Mouse (Mus musculus): ENCODE measurements around the gene Fbxl17. TPM values are rescaled to one million over a fixed set of nuclear protein-coding genes. Genes with fewer than 3 reads are reported as not detected.
A peak's percentile ranks its signal among the peaks of the same experiment; 100 is the strongest.

Fbxl17 gene
- polyA plus RNA-seq, 1 experiment from 2014 or later: 3.1 TPM

- Histone ChIP-seq H3K9me3 (replicated peaks) (peaks cover 7% of the 10 kb centered on the region; the same call in 1 of the 2 replicates), H3K27ac (peak overlapping the region; percentile 65), H3K4me2 (no peak overlapping the region), H3K27me3 (replicated peaks) (no peaks in the 10 kb centered on the region), H3K4me1 (peaks cover 78% of the 10 kb centered on the region), H3K36me3 (peaks cover 6% of the 10 kb centered on the region; the same call in 1 of the 2 replicates), H3K4me3 (no peak overlapping the region), H3K9ac (no peak overlapping the region)
- WGBS (ENCODE audit: insufficient replicate concordance): 78% methylated on average over 12 of the region's 12 CpGs
- no peak for ATAC-seq
Measured at GRCm38 (mm10) chr17:63315646-63316480, 184.0 kb downstream of the Fbxl17 start.

DNA sequence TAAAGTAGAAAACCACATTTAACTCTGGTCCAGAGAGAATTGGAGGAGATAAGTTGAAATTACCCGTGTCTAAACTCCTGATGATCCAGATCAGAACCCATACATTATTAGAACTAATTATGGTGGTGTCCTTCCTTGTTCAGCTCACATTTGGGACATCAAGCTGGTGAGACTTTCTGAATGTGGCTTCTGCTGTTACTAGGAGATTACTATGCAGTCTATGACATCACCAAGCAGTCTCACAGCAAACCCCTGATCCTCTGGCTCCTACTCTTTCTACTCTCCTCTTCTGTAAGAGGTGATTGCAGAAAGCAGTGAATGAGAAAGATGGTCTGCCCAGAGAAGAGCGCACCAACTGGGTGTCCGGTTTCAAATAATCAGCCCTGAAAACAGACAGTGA, 187.0 kb downstream of the Fbxl17 start:
- Histone ChIP-seq H3K9ac (peak overlapping the region; percentile 64), H3K4me2 (peak overlapping the region; percentile 52), H3K36me3 (peaks cover 6% of the 10 kb centered on the region; the same call in 1 of the 2 replicates), H3K4me3 (peak overlapping the region; percentile 4; the same call in 1 of the 2 replicates), H3K4me1 (peaks cover 57% of the 10 kb centered on the region), H3K9me3 (replicated peaks) (peaks cover 7% of the 10 kb centered on the region; the same call in 1 of the 2 replicates), H3K27ac (peak overlapping the region; percentile 92), H3K27me3 (replicated peaks) (no peaks in the 10 kb centered on the region)
- ATAC-seq: peak; percentile 63
- WGBS (ENCODE audit: insufficient replicate concordance): 62% methylated on average over 3 of the region's 3 CpGs

DNA sequence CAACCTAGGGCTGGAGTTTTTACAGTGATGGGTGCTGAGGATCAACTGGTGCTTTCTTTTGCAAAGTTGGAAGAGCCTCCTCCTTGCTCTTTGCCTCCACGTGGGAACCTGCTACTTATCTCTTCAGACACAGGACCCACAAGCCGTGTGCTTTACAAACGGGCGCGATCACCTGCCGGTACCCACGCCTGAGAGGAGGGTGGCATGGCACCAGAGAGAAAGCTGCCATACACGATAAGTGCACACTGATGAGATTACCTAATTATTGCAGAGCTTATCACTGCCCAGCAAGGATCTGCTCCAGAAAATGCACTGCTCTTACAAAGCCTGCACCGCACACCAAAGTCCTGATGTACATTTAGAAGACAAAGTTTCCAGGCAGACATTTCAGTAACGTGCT, 187.5 kb downstream of the Fbxl17 start:
- peak overlapping the region; percentile 4; the same call in 1 of the 2 replicates for H3K4me3 ChIP-seq
- peak; percentile 99 for ATAC-seq
- peaks cover 56% of the 10 kb centered on the region for H3K4me1 ChIP-seq
- H3K27me3 ChIP-seq (replicated peaks): no peaks in the 10 kb centered on the region
- H3K4me2 ChIP-seq: peak overlapping the region; percentile 52
- H3K36me3 ChIP-seq: peaks cover 6% of the 10 kb centered on the region; the same call in 1 of the 2 replicates
- WGBS (ENCODE audit: insufficient replicate concordance): 40% methylated on average over 10 of the region's 10 CpGs
- peaks cover 7% of the 10 kb centered on the region; the same call in 1 of the 2 replicates for H3K9me3 ChIP-seq (replicated peaks)
- peak overlapping the region; percentile 64 for H3K9ac ChIP-seq
- peak overlapping the region; percentile 92 for H3K27ac ChIP-seq

GRCm38 (mm10) chr17:63311613-63312012, 188.2 kb downstream of the Fbxl17 start:
- WGBS (ENCODE audit: insufficient replicate concordance): 54% methylated on average over 3 of the region's 3 CpGs
- H3K4me1 ChIP-seq: peaks cover 50% of the 10 kb centered on the region
- H3K27me3 ChIP-seq (replicated peaks): no peaks in the 10 kb centered on the region
- peak overlapping the region; percentile 92 for H3K27ac ChIP-seq
- peaks cover 7% of the 10 kb centered on the region; the same call in 1 of the 2 replicates for H3K9me3 ChIP-seq (replicated peaks)
- peak overlapping the region; percentile 46 for H3K9ac ChIP-seq
- H3K4me2 ChIP-seq: peak overlapping the region; percentile 52
- H3K4me3 ChIP-seq: no peak overlapping the region
- ATAC-seq: 0 out of 2 replicates have a peak, but pooled peaks have one; percentile 13
- H3K36me3 ChIP-seq: peaks cover 6% of the 10 kb centered on the region; the same call in 1 of the 2 replicates

GRCm38 (mm10) chr17:63310021-63310420, 189.8 kb downstream of the Fbxl17 start:
- H3K9ac ChIP-seq: no peak overlapping the region
- H3K27me3 ChIP-seq (replicated peaks): no peaks in the 10 kb centered on the region
- WGBS (ENCODE audit: insufficient replicate concordance): 69% methylated on average over 3 of the region's 3 CpGs
- H3K36me3 ChIP-seq: peaks cover 6% of the 10 kb centered on the region; the same call in 1 of the 2 replicates
- H3K4me3 ChIP-seq: no peak overlapping the region
- H3K27ac ChIP-seq: peak overlapping the region; percentile 64; the same call in 1 of the 2 replicates
- H3K4me1 ChIP-seq: peaks cover 44% of the 10 kb centered on the region
- H3K9me3 ChIP-seq (replicated peaks): peaks cover 7% of the 10 kb centered on the region; the same call in 1 of the 2 replicates
- ATAC-seq: no peak
- no peak overlapping the region for H3K4me2 ChIP-seq

DNA sequence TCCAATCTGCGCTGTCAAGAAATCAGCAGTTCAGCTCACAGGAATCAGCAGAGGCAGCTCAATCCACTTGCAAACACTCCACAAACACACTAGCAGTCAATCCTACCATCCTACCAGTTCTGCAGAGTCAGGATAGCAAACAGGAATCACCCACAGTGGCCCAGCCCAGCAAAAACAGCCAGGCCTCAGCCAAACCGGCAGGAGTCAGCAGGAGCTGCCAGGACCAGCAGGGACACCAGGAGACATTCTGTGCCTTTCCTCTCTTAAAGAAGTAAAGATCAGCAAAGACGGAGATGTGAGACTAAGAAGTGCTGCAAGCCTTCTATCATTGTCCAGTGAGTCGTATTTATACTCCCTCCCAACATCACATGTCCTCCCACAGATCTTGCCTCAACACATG, 196.0 kb downstream of the Fbxl17 start:
- H3K4me2 ChIP-seq: no peak overlapping the region
- no peaks in the 10 kb centered on the region for H3K36me3 ChIP-seq
- H3K4me1 ChIP-seq: 0 out of 2 replicates have a peak, but pooled peaks cover 9% of the 10 kb centered on the region
- H3K4me3 ChIP-seq: no peak overlapping the region
- H3K9ac ChIP-seq: no peak overlapping the region
- ATAC-seq: no peak
- 68% methylated on average over 4 of the region's 4 CpGs for WGBS (ENCODE audit: insufficient replicate concordance)
- H3K27me3 ChIP-seq (replicated peaks): no peaks in the 10 kb centered on the region
- no peaks in the 10 kb centered on the region for H3K9me3 ChIP-seq (replicated peaks)
- H3K27ac ChIP-seq: peak overlapping the region; percentile 22; the same call in 1 of the 2 replicates

- H3K9ac ChIP-seq: no peak overlapping the region
Measured at GRCm38 (mm10) chr17:63301822-63302393, 197.9 kb downstream of the Fbxl17 start.

GRCm38 (mm10) chr17:63295471-63295870, 204.3 kb downstream of the Fbxl17 start:
- no peaks in the 10 kb centered on the region for H3K27me3 ChIP-seq (replicated peaks)
- H3K36me3 ChIP-seq: no peaks in the 10 kb centered on the region
- H3K4me2 ChIP-seq: no peak overlapping the region
- no peak overlapping the region for H3K27ac ChIP-seq
- no peak overlapping the region for H3K9ac ChIP-seq
- H3K4me3 ChIP-seq: no peak overlapping the region
- no peaks in the 10 kb centered on the region for H3K4me1 ChIP-seq
- H3K9me3 ChIP-seq (replicated peaks): no peaks in the 10 kb centered on the region
- WGBS (ENCODE audit: insufficient replicate concordance): 62% methylated on average over 2 of the region's 2 CpGs
- no peak for ATAC-seq

More at GRCm38 (mm10) chr17:63301822-63302393, 197.9 kb downstream of the Fbxl17 start:
- Histone ChIP-seq H3K4me3 (no peak overlapping the region), H3K9me3 (replicated peaks) (no peaks in the 10 kb centered on the region), H3K4me2 (no peak overlapping the region), H3K4me1 (0 out of 2 replicates have a peak, but pooled peaks cover 6% of the 10 kb centered on the region), H3K27ac (no peak overlapping the region), H3K36me3 (no peaks in the 10 kb centered on the region), H3K27me3 (replicated peaks) (no peaks in the 10 kb centered on the region)
- no peak for ATAC-seq
- WGBS (ENCODE audit: insufficient replicate concordance): 78% methylated on average over 12 of the region's 12 CpGs

DNA sequence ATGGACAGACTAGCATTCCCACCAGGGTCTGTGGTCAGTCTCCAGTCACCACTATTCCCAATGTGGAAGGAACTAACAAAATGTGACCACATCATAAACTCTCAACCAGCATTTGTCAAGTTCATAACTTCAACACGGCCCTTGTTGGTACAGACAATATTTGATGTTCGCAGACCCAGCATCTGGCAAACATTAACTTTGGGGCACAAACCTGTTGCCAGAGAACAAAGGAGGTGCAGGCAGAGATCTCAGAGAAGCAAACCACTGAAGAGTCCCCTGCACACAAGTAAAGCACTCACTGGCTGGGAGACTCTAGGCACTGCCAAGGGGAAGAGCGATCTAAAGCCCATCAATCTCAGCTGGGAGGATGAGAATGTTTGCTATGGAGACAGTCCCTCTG, 204.9 kb downstream of the Fbxl17 start:
- no peak overlapping the region for H3K27ac ChIP-seq
- no peak for ATAC-seq

DNA sequence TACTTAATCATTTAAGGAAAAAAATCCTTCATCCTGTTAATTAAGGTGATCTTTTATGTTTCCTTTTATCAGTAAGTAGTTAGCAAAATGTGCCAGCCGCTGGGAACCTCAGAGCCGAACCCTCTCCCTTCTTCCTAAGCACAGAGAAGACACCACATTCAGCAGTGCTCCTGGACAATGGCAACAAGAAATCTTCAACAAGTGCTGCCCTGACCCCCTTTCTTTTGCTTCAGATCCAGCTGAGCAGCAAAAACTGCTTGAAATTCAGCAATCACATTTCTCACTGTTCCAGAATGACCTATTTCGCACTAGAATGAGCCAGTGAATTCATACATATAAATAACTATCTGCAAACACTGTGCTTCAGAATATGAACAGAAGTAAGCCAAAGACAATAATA, 205.8 kb downstream of the Fbxl17 start:
- no peaks in the 10 kb centered on the region for H3K9me3 ChIP-seq (replicated peaks)
- WGBS (ENCODE audit: insufficient replicate concordance): 78% methylated on average over 3 of the region's 3 CpGs
- no peak overlapping the region for H3K4me2 ChIP-seq
- no peak overlapping the region for H3K4me3 ChIP-seq
- no peak overlapping the region for H3K27ac ChIP-seq
- H3K9ac ChIP-seq: no peak overlapping the region
- no peaks in the 10 kb centered on the region for H3K4me1 ChIP-seq
- no peaks in the 10 kb centered on the region for H3K27me3 ChIP-seq (replicated peaks)
- ATAC-seq: no peak
- H3K36me3 ChIP-seq: no peaks in the 10 kb centered on the region

More for the DNA sequence above, 204.9 kb downstream of the Fbxl17 start:
- no peaks in the 10 kb centered on the region for H3K9me3 ChIP-seq (replicated peaks)
- no peaks in the 10 kb centered on the region for H3K27me3 ChIP-seq (replicated peaks)
- 74% methylated on average over 3 of the region's 3 CpGs for WGBS (ENCODE audit: insufficient replicate concordance)
- H3K4me1 ChIP-seq: no peaks in the 10 kb centered on the region
- H3K4me2 ChIP-seq: no peak overlapping the region
- no peaks in the 10 kb centered on the region for H3K36me3 ChIP-seq
- no peak overlapping the region for H3K4me3 ChIP-seq
- H3K9ac ChIP-seq: no peak overlapping the region

- no peak overlapping the region for H3K4me3 ChIP-seq
- H3K9ac ChIP-seq: no peak overlapping the region
- no peak overlapping the region for H3K4me2 ChIP-seq
- peaks cover 12% of the 10 kb centered on the region for H3K4me1 ChIP-seq
- ATAC-seq: no peak
- WGBS (ENCODE audit: insufficient replicate concordance): 77% methylated on average over 1 of the region's 1 CpGs
- no peaks in the 10 kb centered on the region for H3K27me3 ChIP-seq (replicated peaks)
- H3K27ac ChIP-seq: no peak overlapping the region
- no peaks in the 10 kb centered on the region for H3K36me3 ChIP-seq
- H3K9me3 ChIP-seq (replicated peaks): no peaks in the 10 kb centered on the region
Measured at GRCm38 (mm10) chr17:63289317-63289913, 210.4 kb downstream of the Fbxl17 start.
